Mouse (Mus musculus) gastrocnemius, postnatal 25 days (tissue): Measurements from ENCODE around the gene Fam198b. TPM values are rescaled to one million over a fixed set of nuclear protein-coding genes. Genes with fewer than 3 reads are reported as not detected.
A peak's percentile ranks its signal among the peaks of the same experiment; 100 is the strongest.

Source experiments
- DNase-seq: peaks from one replicate; pipeline ENCODE4 v3.0.0; 2022
- long read RNA-seq, 2 experiments: library from polyadenylated mRNA; stranded (forward); transcript quantifications; one replicate each; pipeline ENCODE4 v2.0.0; 2021
- total RNA-seq, 2 experiments: library from RNA; stranded (reverse); gene quantifications; 1 replicate in 1 of 2; 2 replicates in 1 of 2; pipeline ENCODE4 v1.2.3; 2021

The Fam198b gene
- total RNA-seq = 10 to 100 TPM; 10.2 to 13.3 TPM
- long read RNA-seq, experiment 1, full-length matches to known transcripts = 6 of 10 reads
- long read RNA-seq, experiment 1, partial matches to known transcripts = 0 of 10 reads
- long read RNA-seq, experiment 1, other reads (novel, unspliced or antisense) = 4 of 10 reads
- long read RNA-seq, experiment 2, full-length matches to known transcripts = 3 of 9 reads
- long read RNA-seq, experiment 2, partial matches to known transcripts = 0 of 9 reads
- long read RNA-seq, experiment 2, other reads (novel, unspliced or antisense) = 6 of 9 reads

DNA sequence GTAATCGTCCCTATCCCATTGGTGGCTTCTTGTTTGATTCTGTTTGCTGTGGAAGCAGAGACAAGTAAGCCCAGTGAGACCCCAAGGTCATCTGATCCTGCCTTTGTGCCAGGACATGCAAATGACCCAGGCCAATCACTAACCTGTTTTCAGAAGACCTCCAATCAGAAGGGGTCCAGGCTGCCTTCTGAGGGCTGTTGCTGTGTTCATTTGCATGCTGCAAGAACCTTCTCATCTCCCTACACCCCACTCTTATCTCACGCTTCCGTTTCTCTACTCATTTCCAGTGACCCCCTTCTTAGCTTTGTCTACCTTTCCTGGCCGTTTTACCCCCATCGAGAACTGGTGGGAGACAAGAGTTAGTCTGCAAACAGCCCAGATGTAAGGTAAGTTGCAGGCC is at the start of gene Fam198b:
TSS of gene Fam198b (plus strand) at position 229 of the 400 bp plus-strand sequence.
- no peak for DNase-seq

DNA sequence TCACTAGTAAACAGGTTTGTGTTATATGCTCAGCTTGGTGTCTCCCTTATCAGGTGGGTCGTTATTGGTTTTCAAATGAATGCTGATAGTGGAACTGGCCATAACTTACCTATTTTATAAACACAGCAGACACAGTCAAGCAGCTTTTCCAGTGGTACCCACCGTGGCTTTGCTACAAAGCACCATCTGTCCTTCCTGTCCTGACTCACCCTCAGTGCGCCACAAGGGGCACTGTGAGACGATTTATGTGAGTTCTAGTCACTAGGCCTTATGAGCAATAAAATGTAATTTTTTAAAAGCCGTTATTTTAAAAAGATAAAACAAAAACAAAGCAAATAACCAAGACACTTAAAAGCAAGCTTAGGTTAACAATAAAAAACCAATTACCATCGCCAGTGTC is 45.6 kb upstream of the Fam198b start:
- no peak for DNase-seq

DNA sequence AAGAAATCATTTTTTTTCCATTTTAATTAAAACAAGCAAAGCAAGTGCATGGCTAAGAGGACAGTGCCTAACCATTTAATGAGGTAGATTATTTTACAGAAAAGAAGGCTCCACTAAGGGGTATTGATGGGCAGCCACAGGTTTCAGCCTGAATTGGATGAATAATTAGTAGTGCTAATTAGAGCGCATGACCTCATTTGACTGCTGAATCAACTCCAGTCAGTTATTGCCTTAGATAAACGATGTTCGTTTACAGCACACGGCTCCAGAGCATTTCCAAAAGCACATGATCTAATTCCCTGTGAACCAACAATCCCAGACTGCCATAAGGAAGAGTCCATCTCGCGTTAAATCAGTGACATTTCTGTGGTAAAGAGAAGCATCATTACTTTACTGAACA is 42.9 kb upstream of the Fam198b start:
- no peak for DNase-seq

DNA sequence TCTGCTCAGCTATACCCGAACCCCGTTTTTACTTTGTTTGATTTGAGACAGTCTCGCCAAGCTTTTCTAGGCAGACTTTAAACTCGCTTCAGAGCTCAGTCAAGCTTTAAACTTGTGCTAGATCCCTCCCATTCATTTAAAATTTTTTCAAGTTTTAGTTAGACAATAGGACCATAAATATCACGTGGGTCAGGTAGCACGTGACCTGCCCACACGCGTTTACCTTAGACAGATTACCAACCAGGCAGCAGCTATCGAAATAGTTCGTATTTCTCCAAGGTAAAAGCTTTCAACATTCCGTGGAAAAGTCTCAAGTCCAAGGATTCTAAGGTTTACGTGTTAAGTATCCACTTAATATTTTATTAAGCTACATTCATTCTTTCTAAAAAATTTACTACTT is 42.2 kb upstream of the Fam198b start:
- no peak for DNase-seq

DNA sequence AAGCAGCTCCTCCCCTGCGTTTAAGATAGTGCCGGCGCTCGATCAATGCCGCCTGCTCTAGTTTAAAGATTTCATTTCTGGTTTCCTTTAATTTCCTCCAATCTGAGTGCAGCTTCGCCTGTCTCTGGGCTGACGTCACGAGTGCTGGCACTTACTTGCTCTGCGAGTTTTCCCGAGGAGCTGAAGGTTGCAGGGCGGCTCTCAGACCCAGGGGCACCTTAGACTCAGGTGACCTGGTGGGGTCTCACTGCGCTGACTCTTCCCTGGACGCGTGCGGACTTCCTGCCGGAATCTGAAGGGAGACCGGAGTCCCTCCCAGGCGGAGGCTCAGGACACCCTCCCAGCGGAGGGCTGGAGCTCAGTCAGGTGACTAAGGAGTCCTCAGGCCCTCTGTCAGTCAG is 41.7 kb upstream of the Fam198b start:
- peak; percentile 42 for DNase-seq

DNA sequence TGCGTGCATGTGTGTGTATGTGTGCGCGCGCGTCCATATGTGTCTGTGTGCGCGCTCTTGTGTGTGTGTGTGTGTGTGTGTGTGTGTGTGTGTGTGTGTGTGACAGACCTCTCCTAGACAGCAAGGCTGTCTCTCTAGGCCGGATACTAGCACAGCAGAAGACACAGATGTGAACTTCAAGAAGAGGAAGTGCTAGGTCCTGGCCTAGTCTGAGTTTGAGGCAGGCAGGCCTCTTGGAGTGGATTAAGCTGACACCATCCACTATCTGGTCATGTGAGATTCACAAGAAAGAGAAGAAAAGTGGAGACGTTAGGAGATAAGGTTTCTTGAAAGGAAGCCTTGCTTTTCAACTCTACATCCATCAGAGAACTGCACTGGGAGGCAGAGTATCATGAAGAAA is 40.3 kb upstream of the Fam198b start:
- no peak for DNase-seq

DNA sequence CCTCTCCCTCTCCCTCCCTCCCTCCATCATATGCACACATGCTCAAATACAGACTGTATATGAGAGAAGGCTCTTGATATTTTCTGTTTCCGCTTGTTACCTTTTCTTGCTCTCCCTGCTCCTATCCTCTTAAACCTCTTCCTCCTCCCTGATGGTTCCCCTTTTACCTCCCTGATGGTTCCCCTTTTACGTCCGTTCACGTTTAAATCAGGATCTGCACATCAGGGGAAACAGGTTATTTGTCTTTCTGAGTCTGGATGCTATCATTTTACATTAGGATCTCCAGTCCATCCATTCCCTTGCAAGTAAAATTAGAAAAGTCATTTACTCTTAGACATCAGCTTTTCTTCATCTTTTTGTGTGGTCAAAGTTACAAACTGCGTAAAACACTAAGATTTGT is 37.7 kb upstream of the Fam198b start:
- DNase-seq = no peak

DNA sequence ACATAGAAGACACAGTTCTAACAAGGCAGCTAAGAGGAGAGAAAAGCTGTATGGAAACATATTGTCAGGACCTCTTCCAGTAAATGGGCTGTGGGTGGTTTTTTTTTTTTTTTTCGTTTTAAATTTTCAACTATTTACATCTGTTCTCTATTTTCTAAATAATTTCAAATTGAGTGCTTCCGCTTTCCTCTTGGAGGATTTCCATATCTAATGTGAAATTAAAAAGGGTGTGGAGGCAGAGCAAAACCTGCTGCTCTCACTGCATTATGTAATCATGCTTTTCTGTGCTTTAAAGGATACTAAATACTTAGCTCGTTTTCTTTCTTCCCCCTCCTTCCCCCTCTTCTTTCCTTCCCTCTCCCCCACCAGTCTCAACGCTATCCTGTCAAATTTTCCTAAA is 35.5 kb upstream of the Fam198b start:
- no peak for DNase-seq

DNA sequence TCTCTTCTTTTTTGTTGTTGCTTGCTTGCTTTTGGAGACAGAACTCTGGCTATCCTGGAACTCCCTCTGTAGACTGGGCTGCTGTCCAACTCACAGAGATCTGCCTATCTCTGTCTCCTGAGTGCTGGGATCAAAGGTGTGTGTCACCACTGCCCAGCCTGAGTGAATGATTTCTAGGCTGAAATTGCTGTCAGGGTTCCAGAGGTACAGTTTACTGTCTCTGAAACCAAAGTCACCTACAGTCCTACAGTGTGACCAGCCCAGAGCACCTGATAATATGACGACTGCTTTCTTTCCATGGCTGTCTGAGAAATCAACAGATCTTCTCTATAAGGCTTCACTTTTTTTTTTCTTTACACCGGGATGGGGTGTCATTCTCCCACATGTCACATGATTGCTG is 34.7 kb upstream of the Fam198b start:
- no peak for DNase-seq

DNA sequence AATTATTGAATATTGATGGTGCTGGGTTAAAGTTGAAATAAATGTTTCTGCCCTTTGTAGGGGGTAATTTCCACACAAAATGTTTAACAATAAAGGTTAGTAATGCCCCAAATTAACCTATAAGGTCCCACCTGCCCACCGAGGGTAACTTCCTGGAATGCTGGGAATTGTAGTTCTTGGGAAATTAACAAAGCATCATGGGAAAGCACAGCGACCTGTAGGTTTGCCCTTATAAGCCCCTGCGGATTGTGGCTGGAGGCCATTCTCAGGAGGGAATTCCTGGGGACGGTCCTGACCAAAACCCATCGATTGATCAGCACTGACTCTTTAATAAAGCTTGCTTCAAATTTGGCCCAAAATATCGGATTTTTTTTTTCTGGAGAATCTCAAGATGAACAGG is 33.7 kb upstream of the Fam198b start:
- no peak for DNase-seq

DNA sequence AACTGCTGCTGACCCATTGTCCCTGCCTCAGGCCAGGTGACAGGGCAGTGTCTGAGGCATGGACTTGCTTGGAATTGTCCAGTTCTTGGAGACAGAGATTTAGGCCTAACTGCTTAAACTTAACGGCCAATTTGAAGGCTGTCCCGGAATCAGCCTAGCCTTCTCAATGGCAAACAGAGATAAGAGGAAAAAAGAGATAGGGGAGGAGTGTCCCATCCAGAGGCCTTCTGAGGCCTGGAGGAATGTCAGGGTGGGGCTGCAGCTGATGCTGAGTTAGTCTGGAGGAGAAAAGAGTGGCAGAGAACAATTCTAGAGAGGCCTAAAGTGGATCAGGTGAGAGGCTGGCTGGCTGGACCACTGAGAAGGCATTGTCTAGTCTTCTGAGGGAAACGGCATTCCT is 32.2 kb upstream of the Fam198b start:
- DNase-seq = no peak

DNA sequence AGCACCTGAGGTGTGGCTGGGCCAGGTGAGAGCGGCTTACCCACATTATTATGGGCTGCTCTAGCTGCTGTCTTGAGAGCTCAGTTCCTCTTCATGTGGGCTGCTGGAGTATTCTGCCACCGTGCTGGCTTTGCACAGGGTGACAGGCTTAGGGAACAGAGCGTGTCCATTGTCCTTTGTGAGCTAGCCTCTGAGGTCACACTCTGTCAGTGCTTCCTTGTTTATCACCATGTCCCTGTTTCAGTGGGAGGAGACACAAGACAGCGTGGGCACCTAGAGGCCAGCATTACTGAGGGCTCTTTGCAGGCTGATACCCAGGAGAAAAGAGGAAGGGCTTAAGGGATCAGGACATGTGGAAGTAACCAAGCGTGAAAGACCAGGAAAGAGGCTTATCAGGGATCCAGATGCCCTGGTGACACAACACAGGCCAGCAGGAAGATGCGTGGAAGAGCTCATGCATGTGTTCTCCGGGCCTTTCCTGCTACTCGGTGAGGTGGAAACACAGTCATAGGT is 31.6 kb upstream of the Fam198b start, which contains the start of gene Tmem144:
TSS of gene Tmem144 (minus strand) at position 120 of the 513 bp plus-strand sequence.
- DNase-seq = no peak

DNA sequence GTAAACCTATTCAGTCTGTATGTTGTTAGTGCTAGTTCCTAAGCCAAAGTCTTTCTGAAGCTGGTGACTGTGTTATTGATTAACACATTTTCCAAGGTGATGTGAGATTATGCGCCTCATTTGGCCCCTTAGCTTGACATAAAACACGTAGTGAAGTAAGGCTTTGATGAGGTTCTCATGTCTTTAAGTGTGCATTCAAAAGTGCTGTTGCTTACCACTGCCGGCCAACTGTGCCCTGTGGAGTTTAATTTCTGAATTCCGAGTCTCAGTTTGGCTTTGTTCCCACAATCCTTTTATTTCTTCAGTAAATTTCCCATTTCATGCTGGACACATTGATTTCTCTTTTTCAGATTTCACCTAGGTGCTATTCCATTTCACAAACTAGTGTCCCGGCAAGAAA is 26.6 kb upstream of the Fam198b start:
- DNase-seq = no peak

DNA sequence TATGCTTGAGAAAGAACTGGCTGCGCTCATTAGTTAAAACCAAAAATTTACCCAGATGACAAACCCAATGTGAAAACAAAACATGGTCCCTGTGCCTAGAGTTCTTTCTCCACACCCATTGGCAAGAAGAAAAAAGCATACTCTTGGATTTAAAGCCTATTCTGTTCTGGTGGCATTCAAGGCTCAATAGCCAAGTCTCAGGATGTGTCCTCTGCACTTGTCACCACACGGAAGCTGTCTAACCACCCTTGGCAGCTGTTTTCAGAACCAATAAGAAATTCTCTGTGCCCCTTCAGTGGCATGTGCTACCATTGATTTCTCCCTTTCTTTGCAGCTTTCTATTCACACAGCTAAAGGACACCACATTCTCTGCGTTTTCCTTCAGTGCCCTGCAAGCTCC is 26.1 kb upstream of the Fam198b start:
- no peak for DNase-seq

DNA sequence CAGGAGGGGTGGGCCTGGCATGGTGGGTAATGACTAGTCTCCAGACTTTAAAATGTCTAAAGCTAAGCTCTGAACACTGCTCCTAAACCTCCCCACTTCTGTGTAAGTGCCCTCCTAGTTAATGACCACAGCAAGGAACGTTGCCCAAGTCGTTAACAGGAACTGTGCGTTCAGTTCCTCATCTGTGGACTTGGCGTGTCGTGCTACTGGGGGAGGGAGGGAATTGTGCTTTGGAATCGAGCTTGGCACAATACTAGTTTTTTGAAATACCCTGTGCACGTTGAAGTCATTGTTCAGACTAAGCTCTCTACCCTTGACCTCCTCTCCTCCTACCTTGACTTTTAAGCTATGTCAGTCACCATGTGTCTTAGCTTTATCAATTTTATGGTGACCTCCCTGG is 19.5 kb upstream of the Fam198b start:
- DNase-seq = no peak

DNA sequence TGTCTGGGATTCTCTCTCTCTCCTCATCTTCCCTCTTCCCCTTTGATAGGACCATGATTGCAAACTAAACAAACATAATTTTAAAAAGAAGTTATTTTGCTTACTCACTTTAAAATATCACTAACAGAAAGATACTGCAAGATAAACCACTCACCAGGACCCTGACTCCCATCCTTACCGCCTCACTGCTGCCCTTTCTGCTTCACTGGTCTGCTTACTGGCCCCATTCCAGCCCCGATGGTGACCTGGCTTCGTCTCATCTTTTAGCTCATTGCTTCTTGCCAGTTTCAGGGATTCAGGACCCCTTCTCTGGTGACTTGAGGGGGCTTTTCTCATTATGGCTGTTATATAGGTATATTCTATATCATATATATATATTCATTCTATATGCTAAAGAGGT is 18.2 kb upstream of the Fam198b start:
- no peak for DNase-seq

DNA sequence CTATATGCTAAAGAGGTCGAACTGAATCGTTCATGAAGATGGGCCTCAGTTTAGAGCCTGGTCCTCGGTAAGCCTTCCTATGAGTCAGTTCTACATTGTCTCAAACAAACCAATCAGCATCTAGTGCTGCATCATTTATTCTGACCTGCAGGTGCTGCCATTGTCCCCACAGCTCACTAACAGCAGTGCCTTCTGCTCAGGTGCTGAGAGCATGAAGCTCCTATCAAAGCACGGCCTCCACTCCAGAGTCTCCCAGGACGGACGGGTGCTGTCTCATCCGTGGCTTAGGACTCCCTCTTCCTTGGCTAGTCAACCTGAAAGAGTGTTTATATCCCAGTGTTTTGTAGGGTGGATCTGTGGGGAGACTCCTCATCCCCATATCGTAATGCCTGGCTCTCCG is 17.8 kb upstream of the Fam198b start:
- DNase-seq = no peak

DNA sequence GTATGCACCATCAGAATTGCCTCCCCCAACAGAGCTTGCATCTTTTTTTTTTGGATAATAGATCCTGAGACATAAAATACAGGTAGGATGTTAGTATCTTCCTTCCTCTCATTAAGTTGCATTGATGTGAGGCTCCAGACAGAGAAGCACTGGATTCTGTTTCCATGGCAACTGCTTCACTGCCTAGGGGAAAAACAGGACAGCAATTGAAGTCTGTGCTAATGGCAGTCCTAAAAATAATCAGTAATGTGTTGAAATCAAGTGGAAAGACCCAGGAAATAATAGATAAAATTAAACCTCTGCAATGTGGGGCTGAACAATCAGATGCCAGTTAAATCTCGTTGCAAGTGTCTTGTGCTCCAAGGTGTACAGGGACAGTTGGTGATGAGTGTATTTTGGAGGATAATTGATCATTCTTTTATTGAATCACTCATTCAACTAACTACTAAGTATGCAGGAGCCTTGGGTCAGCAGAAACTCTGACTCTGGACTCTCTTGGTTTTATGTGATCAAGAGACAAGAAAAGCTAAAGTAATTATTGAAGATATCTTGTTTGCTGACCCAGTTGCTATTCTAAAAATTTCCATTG is 17.1 kb upstream of the Fam198b start:
- DNase-seq = no peak

DNA sequence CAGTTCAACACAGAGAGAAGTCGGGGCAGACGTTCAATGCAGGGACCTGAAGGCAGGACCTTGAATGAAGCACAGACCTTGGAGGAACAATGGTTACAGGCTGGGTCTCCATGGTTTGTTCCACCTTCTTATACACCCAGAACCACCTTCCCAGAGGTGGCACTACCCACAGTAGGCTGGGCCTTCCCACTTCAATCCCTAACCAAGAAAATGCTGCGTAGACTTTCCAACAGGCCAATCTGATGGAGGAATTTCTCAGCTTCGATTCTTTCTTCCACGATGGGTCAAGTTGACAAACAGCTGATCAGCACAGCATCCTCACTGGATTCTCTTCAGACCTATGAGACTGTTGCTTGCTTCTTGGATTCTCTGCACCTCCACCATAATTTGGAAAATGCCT is 8.9 kb upstream of the Fam198b start:
- DNase-seq = no peak

DNA sequence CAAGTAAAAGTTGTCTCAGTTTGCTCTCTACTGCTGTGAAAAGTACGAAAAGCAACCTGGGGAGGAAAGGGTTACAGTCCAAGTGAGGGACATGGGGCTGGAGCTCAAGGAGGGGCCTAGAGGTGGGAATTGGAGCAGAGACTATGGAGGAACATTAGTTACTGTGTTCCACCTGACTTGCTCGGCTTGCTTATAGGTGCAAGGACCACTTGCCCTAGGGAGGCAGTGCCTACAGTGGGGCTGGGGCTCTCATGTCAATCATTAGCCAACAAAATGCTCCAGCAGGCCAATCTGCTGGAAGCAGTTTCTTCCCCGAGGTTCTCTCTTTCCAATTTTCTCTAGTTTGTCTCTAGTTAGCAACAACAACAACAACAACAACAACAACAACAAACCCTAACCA is 6.0 kb upstream of the Fam198b start:
- DNase-seq = no peak

DNA sequence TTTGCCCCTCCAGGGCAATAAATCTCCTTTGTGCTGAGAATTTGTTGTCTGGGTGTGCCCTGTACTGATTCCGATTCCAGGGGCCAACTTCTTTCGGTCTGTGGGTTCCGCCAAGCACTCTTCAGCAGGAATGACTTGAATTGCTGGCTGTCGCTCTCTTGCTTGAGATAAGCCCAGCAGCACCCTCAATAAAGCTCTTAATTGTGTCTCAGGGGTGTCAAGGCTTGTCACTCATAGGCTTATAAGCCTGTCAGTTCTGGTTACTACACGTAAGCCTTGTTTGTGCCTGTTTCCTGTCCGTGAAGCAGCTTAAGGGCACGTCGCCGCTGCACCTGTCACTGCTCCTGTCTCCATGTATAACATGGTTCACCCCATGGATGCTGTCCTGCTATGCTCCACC is 5.1 kb upstream of the Fam198b start:
- DNase-seq = no peak

DNA sequence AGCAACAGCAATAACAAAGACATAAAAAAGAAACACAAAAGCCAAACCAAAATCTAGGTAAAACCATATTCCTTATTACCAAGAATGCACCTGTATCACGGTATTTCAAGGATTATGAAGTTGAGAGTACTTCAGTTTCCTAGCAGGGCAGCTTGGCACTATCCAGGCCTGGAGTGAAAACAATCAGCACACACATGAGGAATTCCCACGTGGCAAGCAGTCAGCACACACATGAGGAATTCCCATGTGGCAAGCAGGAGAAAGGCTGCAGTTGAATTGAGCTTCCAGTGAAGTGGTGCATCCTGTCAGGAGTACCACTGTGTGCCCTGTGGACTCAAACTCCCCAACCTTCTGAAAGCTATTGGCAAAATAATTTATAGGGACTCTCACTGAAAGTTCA is 2.7 kb upstream of the Fam198b start:
- DNase-seq = no peak

DNA sequence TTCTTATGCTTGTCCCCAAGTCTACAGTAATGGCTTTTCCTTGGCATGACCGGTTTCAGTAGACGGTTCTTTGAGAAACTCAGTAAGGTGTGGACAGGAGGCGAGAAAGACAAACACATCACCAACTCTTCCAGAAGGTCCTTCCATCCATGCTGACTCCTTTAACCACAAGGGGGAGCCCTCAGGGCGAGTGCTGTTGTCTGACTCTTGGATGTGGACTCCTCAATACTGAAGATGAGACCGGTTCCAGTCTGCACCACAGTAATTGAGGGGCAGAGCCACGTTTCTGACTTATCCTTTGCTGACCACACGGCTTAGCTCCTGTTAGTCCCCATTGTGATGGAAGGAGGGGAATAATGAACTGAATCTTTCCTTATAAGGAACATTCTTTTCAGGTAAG is 1.2 kb upstream of the Fam198b start:
- no peak for DNase-seq

DNA sequence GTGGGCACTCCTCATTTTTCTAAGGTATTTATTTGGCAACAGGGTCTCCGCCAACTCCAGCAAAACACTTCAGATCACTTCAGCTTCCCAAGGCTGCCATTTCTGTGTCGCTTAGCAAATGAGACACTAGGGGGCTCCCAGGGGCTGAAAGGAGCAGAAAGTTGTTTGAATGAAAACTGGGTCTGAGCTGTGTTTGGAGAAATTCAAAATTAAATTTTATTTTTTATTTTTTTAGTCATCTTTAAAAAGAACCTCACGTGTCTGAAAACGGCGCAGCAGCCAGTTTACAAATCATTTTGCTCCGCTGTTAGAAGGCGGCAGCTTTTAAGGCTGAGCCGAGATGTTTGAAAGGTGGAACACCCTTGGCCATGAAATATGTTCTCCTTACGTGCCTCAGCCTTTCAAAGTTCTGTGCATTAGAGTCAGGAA is 442 bp downstream of the Fam198b start:
- DNase-seq = peak; percentile 41
